Mouse (Mus musculus) urinary bladder, adult 2 months (tissue): Measurements from ENCODE around the gene Rasgef1c. TPM values are rescaled to one million over a fixed set of nuclear protein-coding genes. Genes with fewer than 3 reads are reported as not detected.

Source experiments
- DNase-seq: peaks from one replicate; pipeline ENCODE4 v3.0.0; 2022; ENCODE audit warnings: low spot score
- polyA plus RNA-seq: library from polyadenylated mRNA; depleted of rRNA; stranded (reverse); fragments of >200 nt; gene quantifications from 2 replicates; pipeline ENCODE4 v1.2.3, GENCODE M21; 2012

Rasgef1c gene
- polyA plus RNA-seq, 1 experiment, result 2.0 TPM

DNA sequence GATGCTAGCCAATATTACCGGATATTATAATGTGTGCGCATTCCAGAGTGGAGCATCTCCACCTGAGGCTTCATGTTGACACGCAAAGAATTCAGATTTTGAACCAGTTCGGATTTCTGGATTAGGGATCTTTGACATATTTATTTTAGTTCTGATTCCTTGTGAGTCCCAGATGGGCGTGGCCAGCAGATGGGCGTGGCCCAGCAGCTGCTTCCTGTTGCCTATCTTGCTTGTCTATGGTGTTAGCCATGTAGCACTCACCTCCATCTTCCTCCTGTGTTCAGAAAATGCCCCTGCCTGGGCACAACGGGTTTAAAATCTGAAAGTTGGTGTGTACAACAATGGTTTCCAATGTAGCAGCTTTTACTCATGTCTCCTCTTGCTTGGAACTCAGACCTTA is 24.5 kb downstream of the Rasgef1c start:
- no peak for DNase-seq

GRCm38 (mm10) chr11:49927169-49927568 is 25.5 kb downstream of the Rasgef1c start:
- DNase-seq, result no peak

GRCm38 (mm10) chr11:49927670-49928069 is 26.0 kb downstream of the Rasgef1c start:
- no peak for DNase-seq

- no peak for DNase-seq
Measured at GRCm38 (mm10) chr11:49931037-49931625, 29.5 kb downstream of the Rasgef1c start.

DNA sequence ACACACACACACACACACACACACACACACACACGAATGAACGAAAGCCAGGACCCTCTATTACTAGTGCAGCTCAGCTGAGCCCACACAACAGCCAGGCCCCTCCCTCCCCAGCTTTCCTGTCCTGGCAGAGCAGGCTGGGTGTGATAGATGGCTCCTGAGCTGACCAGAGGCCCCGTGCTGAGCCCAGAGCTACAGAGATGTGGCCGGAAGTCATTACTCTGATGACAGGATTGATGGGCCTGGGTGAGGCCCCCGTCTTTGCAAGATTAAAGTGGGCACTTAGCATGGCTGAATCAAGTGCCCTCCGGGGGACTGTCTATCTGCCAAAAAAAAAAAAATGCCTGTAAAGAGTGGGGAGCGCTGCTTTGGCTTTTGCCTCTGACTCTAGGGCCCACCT is 30.2 kb downstream of the Rasgef1c start:
- no peak for DNase-seq

DNA sequence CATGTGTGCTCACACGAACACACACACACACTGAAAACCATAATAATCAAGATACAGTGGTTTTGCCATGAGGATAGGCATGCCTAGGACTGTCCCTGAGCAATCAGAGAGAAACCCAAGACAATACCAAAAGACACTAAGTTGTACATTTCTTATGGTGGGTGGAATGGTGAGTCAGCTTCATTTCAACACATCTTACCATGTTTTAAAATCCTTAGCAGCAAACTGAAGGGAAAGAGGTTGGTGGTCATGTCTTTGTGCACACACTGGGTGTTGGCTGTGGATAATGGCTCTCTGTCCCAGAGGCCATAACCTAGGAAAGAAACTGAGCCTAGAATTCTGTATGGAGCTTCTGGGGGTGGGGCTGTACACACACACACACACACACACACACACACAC is 32.2 kb downstream of the Rasgef1c start:
- DNase-seq, result no peak

DNA sequence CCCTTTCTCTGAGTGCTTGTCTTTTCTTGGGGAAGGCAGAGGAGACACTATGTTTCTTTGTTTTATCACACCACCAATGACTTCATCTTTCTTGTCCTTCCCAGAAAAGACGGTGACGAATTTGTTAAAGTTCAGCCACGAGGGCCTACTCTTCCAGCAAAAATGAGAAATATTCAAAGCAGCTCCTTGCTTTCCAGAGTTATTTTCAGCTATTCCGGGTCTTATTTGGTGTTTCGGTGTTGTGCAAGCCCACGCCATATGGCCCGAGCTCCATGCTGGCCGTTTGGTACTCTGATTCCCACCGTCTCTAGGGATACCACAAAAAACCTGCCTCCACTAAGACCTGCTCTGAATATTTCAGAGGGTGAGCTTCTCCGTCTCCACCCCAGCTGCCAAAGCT is 32.7 kb downstream of the Rasgef1c start:
- DNase-seq, result no peak

GRCm38 (mm10) chr11:49936458-49936857 is 34.8 kb downstream of the Rasgef1c start:
- no peak for DNase-seq

DNA sequence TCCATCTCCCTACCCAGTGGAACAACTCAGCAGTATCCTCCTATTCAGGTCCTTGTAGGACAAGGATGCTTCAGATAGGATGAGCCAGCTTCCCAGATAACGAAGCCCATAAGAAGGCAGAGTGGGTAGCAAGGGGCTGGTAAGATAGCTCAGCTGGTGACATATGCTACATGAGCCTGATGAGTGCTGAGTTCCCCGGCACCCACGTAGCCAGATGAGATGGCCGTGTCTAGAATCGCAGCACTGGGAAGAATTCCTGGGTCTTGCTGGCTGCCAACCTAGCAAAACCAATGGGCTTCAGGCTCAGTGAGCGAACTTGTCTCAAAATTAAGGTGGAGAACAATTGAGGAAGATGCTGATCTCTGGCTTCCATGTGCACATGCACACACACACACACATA is 36.1 kb downstream of the Rasgef1c start:
- DNase-seq, result no peak

DNA sequence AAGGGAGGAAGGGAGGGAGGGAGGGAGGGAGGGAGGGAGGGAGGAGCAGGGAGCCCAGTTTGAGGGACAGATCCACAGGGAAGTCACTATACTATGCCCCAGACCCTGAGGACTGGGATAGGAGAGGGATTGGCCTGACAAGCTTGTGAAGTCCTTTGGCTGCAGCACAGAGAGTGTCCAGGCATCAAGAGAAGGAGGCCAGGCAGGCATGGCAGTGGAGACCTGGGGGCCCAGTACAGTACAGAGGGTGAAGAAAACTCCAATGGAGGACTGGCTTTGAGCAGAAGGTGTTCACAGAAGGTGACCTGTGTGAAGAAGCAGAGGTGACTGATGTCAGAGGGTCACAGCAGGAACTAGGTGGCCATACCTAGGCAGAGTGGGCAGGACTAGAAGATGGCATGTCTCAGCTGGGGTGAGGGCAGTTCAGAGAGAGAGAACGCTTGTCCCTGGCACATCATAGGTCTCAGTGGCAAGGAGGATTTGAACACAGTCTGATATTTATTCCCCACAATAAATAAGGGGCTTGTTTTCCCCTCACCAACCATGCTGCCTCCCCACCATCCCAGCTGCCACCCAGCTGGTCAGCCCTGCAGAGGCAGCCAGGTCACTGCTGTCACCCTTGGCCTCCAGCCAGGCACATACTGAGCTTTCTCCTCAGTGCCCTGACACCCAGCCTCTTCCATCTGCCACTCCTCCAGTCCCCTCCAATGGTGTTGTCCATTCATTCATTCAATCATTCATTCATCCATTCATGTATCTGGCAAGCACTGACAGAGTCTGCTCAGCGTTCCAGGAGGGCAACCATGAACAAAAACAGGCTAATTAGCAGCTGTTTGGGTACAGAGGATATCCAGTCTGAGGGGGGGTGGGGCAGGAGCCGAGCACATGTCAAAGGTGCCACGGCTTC is 36.9 kb downstream of the Rasgef1c start:
- DNase-seq, result no peak

DNA sequence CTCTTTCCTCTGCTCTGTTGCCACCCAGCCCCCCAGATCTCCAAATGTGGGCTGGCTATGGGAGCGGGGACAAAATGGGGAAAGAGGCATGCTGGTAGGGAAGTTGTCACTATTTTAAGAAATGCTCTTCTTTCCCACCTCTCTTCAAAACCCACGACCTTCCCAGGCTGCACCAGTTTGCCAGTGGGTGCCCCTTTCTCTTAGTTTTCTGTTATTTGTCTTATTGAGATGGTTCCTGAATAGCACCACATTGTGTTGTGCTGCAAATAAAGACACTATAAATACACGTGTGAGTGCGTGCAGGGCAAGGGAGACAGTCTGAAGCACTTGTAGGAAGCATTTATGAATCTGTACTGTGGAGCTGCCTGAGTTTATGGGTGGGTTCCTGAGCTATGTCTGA is 41.2 kb downstream of the Rasgef1c start:
- DNase-seq, result no peak

GRCm38 (mm10) chr11:49943901-49944300 is 42.3 kb downstream of the Rasgef1c start:
- no peak for DNase-seq

DNA sequence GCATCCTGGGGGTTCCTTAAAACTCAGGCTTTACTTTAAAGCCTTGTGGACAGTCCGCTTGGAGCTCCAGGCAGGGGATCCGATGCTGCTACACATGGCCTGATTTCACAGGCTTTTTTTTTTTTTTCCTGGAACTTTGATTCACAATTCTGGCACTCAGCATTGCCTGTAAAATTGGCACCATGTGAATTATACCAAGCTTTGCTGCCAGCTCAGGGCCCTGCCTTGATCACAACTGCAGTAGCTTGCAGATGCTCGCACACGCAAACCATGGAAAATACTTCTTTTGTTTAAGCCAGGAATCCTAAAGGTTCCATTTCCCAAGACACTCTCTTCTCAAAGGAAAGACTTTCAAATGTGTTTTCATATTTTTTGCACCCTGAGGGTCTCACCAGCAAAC is 44.1 kb downstream of the Rasgef1c start:
- DNase-seq, result no peak

DNA sequence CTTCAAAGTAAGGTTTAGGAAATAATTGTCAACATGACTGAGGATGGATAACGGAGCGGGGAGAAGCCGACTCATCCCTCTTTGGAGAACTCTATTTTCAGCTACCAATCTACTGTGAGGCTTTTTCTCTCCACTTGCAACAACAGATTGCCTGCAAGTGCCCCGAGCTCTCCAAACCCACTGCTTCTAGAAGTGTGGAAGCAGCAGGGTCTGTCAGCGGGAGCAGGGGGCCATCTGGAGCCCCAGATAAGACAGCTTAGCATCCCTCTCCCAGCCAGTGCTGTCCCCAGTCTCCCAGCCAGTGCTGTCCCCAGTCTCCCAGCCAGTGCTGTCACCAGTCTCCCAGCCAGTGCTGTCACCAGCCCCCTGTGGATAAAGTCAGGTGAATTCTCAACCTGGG is 48.2 kb downstream of the Rasgef1c start:
- DNase-seq, result no peak

DNA sequence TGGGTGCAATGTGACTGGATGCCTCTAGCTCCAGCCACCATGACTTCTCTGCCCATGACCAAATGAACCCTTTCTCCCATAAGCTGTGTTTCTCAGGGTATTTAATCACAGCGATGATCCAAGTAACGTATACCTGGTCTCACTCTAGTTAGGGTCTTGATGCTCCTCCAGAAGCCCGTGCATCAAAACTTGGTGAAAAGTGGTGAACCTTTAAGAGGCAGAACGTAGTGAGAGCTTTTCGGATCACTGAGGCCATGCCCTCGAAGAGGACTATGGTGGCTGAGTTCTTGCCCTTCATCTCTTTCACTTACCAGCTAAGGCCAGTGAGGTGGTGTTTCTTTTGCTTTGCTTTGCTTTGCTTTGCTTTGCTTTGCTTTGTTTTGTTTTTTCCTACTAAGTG is 52.0 kb downstream of the Rasgef1c start:
- no peak for DNase-seq

GRCm38 (mm10) chr11:49955577-49956261 is 54.1 kb downstream of the Rasgef1c start:
- DNase-seq, result peak; percentile 33

DNA sequence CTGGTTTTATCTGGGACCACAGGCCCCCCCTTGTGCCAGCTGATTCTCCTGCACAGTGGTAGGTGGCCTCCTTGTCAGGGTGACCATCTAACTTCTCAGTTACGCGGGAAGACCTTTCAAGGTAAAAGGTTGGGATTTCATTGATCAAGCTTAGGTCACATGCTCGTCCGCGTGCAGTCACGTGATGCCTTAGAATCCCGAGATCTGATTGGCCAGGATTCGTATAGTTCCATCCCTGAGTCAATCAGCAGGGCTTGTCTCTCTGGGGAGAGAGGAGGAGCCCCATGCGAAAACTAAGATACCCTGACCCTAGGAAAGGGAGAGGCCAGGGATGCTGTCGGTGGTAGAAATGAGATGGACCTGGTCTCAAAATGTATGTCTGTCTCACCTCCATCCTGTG is 56.4 kb downstream of the Rasgef1c start:
- no peak for DNase-seq

- peak; percentile 27 for DNase-seq
Measured at GRCm38 (mm10) chr11:49961098-49961740, 59.6 kb downstream of the Rasgef1c start.

- no peak for DNase-seq
Measured at GRCm38 (mm10) chr11:49965320-49965719, 63.7 kb downstream of the Rasgef1c start.

GRCm38 (mm10) chr11:49969692-49970091 is 68.1 kb downstream of the Rasgef1c start:
- no peak for DNase-seq

DNA sequence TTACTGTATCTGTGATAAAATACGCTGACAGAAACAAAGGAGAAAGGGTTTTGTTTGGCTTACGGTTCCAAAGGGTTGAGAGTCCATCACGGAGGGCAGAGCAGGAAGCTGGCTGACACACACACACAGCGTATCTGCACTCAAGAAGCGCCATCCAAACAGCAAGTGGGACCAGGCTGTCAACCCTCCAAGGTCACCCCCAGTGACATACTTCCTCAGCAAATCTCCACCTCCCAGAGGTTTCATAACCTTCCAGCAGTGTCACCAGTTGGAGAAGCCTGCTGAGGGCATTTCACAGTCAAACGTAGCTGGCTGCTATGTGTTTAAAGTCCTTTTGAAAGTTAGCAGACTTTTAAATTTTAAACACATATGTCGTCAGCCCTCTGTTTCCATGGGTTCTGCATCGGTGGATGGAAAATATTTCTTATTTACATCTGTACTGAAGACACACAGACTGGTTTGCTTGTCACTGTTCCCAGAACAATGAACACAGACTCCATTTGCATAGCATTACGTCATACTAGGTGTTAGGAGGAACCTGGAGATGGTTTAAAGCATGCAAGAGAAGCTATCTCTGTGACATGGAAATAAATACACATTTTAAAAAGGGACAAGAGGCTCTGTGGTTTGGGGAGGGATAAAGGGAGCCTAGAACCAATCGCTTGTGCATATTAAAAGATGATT is 72.2 kb downstream of the Rasgef1c start:
- no peak for DNase-seq

- no peak for DNase-seq
Measured at GRCm38 (mm10) chr11:49974675-49975074, 73.0 kb downstream of the Rasgef1c start.
